Mouse (Mus musculus) T-cell, adult 66 days (primary cell): ENCODE measurements around the gene Ctbs. TPM values are rescaled to one million over a fixed set of nuclear protein-coding genes. Genes with fewer than 3 reads are reported as not detected.

Experiments used
- total RNA-seq, 2 experiments: library from RNA; stranded (reverse); gene quantifications; 3 replicates in 1 of 2; 4 replicates in 1 of 2; pipeline ENCODE4 v1.2.4; 2023

Ctbs gene
- 1 to 10 TPM; 7.1 to 7.4 TPM for total RNA-seq

GRCm38 (mm10) chr3:146449745-146450250 is at the start of gene Ctbs:
Gene Ctbs (plus strand): TSS chr3:146449795.

GRCm38 (mm10) chr3:146404311-146405201 is 45.0 kb upstream of the Ctbs start, which contains the start of gene Ssx2ip:
Gene Ssx2ip (plus strand): TSS chr3:146404642.

GRCm38 (mm10) chr3:146499431-146500002 is 49.9 kb downstream of the Ctbs start, which contains the start of the genes Spata1 and Gng5:
Gene Spata1 (minus strand): TSS chr3:146499753.
Gene Gng5 (plus strand): TSS chr3:146499807.

Other genes starting within 250 kb of the Ctbs start
- not detected for gene Lpar3, start 228.8 kb upstream of the Ctbs start, total RNA-seq
- 1 to 10 TPM; 4.1 to 8.3 TPM for gene Ssx2ip, start 45.2 kb upstream of the Ctbs start, total RNA-seq
- 10 to 100 TPM; 11.7 to 13.7 TPM for gene Spata1, start 50.0 kb downstream of the Ctbs start, total RNA-seq
- 100 to 1,000 TPM; 158 to 160 TPM for gene Gng5, start 50.0 kb downstream of the Ctbs start, total RNA-seq
- gene Rpf1, start 71.6 kb downstream of the Ctbs start, total RNA-seq, result 100 to 1,000 TPM; 110 to 137 TPM
- not detected for gene Uox, start 120.6 kb downstream of the Ctbs start, total RNA-seq
- not detected for gene Dnase2b, start 165.8 kb downstream of the Ctbs start, total RNA-seq
- gene 4930503B20Rik, start 201.5 kb downstream of the Ctbs start, total RNA-seq, result not detected
- not detected for gene Samd13, start 235.8 kb downstream of the Ctbs start, total RNA-seq